Mouse (Mus musculus): ENCODE measurements around the gene Agr3. TPM values are rescaled to one million over a fixed set of nuclear protein-coding genes. Genes with fewer than 3 reads are reported as not detected.

The Agr3 gene
- polyA plus RNA-seq (2015; fragmentation: Nextera tagmentation; extraction: Ambion mirVana): not detected in 2 replicates

- peaks cover 4% of the 10 kb centered on the region; the same call in 1 of the 2 replicates for H3K4me1 ChIP-seq
- H3K4me3 ChIP-seq: no peak within 1 kb of the TSS
- no peak within 1 kb of the TSS for H3K9ac ChIP-seq
- H3K27me3 ChIP-seq: no peaks in the 10 kb centered on the region
- H3K9me3 ChIP-seq (replicated peaks): no peaks in the 10 kb centered on the region
- no peak for ATAC-seq
- WGBS: 83% methylated on average over 9 of the region's 9 CpGs
- H3K36me3 ChIP-seq (ENCODE audit: poor library complexity, severe bottlenecking): no peaks in the 10 kb centered on the region
- no peak within 1 kb of the TSS for H3K27ac ChIP-seq
- H3K4me2 ChIP-seq: no peak within 1 kb of the TSS
Measured at GRCm38 (mm10) chr12:35925402-35925801, at the start of gene Agr3. Gene Agr3, plus strand, starts transcription at chr12:35925620.

GRCm38 (mm10) chr12:35884892-35885558, 40.4 kb upstream of the Agr3 start:
- 61% methylated on average over 9 of the region's 9 CpGs for WGBS
- H3K4me2 ChIP-seq: no peak overlapping the region

GRCm38 (mm10) chr12:35889383-35889782, 36.0 kb upstream of the Agr3 start:
- Histone ChIP-seq H3K27ac (no peak overlapping the region), H3K9me3 (replicated peaks) (no peaks in the 10 kb centered on the region), H3K4me2 (no peak overlapping the region), H3K4me3 (no peak overlapping the region), H3K27me3 (no peaks in the 10 kb centered on the region), H3K36me3 (ENCODE audit: poor library complexity, severe bottlenecking) (no peaks in the 10 kb centered on the region), H3K4me1 (peaks cover 4% of the 10 kb centered on the region; the same call in 1 of the 2 replicates), H3K9ac (no peak overlapping the region)
- no peak for ATAC-seq
- 75% methylated on average over 2 of the region's 2 CpGs for WGBS

More at GRCm38 (mm10) chr12:35884892-35885558, 40.4 kb upstream of the Agr3 start:
- Histone ChIP-seq H3K4me3 (no peak overlapping the region), H3K4me1 (no peaks in the 10 kb centered on the region), H3K36me3 (ENCODE audit: poor library complexity, severe bottlenecking) (no peaks in the 10 kb centered on the region), H3K27me3 (no peaks in the 10 kb centered on the region), H3K27ac (no peak overlapping the region), H3K9me3 (replicated peaks) (no peaks in the 10 kb centered on the region), H3K9ac (no peak overlapping the region)
- no peak for ATAC-seq

DNA sequence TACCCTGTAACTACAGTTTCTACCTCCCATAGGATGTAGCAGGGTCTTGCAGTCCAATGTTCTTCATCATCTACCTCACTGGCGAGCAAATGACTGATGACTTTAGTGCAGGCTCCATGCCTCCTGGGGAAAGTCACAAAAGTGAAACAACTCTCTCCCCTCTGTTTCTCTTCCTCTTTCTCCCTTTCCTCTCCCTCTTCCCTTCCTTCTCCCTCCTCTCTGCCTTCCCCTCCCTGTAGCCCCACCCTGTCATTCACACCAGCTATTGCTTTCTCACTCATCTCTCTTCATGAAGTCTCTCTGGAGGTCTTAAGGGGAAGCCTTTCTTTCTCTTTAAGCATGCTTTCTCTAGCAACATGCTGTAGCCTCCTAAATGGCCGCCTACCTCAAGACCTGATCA, 34.7 kb upstream of the Agr3 start:
- Histone ChIP-seq H3K4me1 (peaks cover 9% of the 10 kb centered on the region; the same call in 1 of the 2 replicates), H3K9me3 (replicated peaks) (no peaks in the 10 kb centered on the region), H3K4me3 (no peak overlapping the region), H3K27me3 (no peaks in the 10 kb centered on the region), H3K9ac (no peak overlapping the region), H3K27ac (no peak overlapping the region), H3K36me3 (ENCODE audit: poor library complexity, severe bottlenecking) (no peaks in the 10 kb centered on the region), H3K4me2 (no peak overlapping the region)
- 68% methylated on average over 2 of the region's 2 CpGs for WGBS
- no peak for ATAC-seq

GRCm38 (mm10) chr12:35894304-35894900, 31.0 kb upstream of the Agr3 start:
- H3K36me3 ChIP-seq (ENCODE audit: poor library complexity, severe bottlenecking): no peaks in the 10 kb centered on the region
- H3K27ac ChIP-seq: no peak overlapping the region
- peaks cover 13% of the 10 kb centered on the region; the same call in 1 of the 2 replicates for H3K4me1 ChIP-seq
- no peaks in the 10 kb centered on the region for H3K9me3 ChIP-seq (replicated peaks)
- 7% methylated on average over 6 of the region's 6 CpGs for WGBS
- no peak for ATAC-seq
- no peak overlapping the region for H3K4me3 ChIP-seq
- no peaks in the 10 kb centered on the region for H3K27me3 ChIP-seq
- H3K4me2 ChIP-seq: no peak overlapping the region
- H3K9ac ChIP-seq: no peak overlapping the region

DNA sequence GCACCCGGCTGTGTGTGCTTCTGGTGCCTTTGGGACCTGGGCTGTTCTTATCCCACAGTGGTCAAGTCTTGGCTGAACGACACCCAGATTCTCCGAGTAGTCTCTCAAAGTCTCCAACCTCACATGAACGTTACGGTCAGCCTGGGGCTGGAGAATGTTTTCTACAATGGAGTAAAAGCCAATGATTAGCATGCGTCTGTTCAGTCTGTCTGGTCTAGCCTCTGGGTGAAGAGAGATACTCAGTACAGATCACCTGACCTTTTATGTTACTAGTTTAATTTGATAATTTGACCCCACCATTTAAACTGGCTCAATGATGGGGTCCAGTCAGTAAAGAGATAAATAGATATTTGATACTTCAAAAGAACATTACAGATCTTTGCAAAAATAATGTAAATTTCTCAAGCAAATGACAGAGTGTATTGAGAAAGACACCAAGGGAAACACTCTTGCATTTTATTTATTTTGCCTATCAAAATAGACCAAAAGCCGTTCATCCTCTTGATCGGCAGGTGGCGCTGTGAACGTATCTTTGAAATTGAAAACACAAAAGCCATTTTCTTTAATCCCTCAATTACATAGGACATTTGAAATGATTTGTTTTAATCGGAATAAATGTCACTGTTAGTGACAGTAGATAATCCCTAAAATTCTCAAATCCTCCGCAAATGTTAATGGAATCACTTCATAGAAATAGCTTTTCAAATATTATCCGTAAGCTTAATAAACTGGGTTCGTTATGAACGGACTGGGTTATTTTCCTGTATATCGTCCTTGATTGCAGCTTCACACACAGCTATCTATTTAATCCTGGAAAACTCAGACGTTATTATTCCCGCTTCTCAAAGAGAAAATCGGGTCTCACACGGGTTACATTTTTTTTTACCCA, 29.3 kb upstream of the Agr3 start:
- no peaks in the 10 kb centered on the region for H3K27me3 ChIP-seq
- H3K4me2 ChIP-seq: peak overlapping the region; percentile 60
- ATAC-seq: peak; percentile 64
- H3K9ac ChIP-seq: peak overlapping the region; percentile 65
- H3K27ac ChIP-seq: peak overlapping the region; percentile 44
- WGBS: 14% methylated on average over 20 of the region's 20 CpGs
- peak overlapping the region; percentile 39 for H3K4me3 ChIP-seq
- no peaks in the 10 kb centered on the region for H3K9me3 ChIP-seq (replicated peaks)
- H3K4me1 ChIP-seq: peaks cover 13% of the 10 kb centered on the region; the same call in 1 of the 2 replicates
- no peaks in the 10 kb centered on the region for H3K36me3 ChIP-seq (ENCODE audit: poor library complexity, severe bottlenecking)

DNA sequence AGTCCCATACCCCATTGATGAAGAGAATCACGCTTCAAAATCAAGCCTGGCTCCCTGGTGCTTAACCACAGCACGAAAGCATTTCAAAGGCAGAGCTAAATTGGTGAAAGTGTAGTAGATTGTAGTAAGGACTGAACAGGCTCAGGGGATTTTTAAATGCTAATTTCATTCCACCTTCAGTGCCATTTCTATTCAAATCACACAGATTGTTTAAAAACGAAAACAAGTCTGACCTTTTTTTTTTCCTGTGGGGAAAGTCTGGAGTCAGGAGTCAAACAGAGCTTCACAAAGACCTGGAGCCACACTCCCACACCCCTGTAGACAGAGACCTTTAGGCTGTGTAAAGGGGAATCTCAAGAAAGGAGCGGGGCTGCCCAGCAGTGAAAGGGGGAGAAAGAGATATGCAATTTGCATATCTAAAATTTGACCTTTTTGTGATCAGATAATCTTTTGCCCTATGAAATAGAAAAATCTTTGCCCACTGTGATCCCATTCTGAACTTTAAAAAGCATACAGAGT, 28.6 kb upstream of the Agr3 start:
- WGBS: 3% methylated on average over 4 of the region's 4 CpGs
- no peaks in the 10 kb centered on the region for H3K9me3 ChIP-seq (replicated peaks)
- H3K27me3 ChIP-seq: no peaks in the 10 kb centered on the region
- peak overlapping the region; percentile 60 for H3K4me2 ChIP-seq
- peak overlapping the region; percentile 44 for H3K27ac ChIP-seq
- H3K4me3 ChIP-seq: peak overlapping the region; percentile 39
- no peaks in the 10 kb centered on the region for H3K36me3 ChIP-seq (ENCODE audit: poor library complexity, severe bottlenecking)
- H3K4me1 ChIP-seq: peaks cover 13% of the 10 kb centered on the region; the same call in 1 of the 2 replicates
- H3K9ac ChIP-seq: peak overlapping the region; percentile 65
- ATAC-seq: peak; percentile 73

GRCm38 (mm10) chr12:35910632-35911031, 14.8 kb upstream of the Agr3 start:
- 94% methylated on average over 1 of the region's 1 CpGs for WGBS
- Histone ChIP-seq H3K4me3 (no peak overlapping the region), H3K27ac (no peak overlapping the region), H3K9me3 (replicated peaks) (no peaks in the 10 kb centered on the region), H3K36me3 (ENCODE audit: poor library complexity, severe bottlenecking) (no peaks in the 10 kb centered on the region), H3K9ac (no peak overlapping the region), H3K27me3 (no peaks in the 10 kb centered on the region), H3K4me1 (no peaks in the 10 kb centered on the region), H3K4me2 (no peak overlapping the region)
- no peak for ATAC-seq

- no peaks in the 10 kb centered on the region for H3K4me1 ChIP-seq
- no peak overlapping the region for H3K27ac ChIP-seq
- H3K4me2 ChIP-seq: no peak overlapping the region
- no peak for ATAC-seq
- H3K36me3 ChIP-seq (ENCODE audit: poor library complexity, severe bottlenecking): no peaks in the 10 kb centered on the region
- no peaks in the 10 kb centered on the region for H3K27me3 ChIP-seq
- no peak overlapping the region for H3K4me3 ChIP-seq
- H3K9me3 ChIP-seq (replicated peaks): no peaks in the 10 kb centered on the region
- H3K9ac ChIP-seq: no peak overlapping the region
Measured at GRCm38 (mm10) chr12:35915813-35916212, 9.6 kb upstream of the Agr3 start.

GRCm38 (mm10) chr12:35916467-35916866, 9.0 kb upstream of the Agr3 start:
- Histone ChIP-seq H3K4me3 (no peak overlapping the region), H3K4me1 (no peaks in the 10 kb centered on the region), H3K27ac (no peak overlapping the region), H3K27me3 (no peaks in the 10 kb centered on the region), H3K4me2 (no peak overlapping the region), H3K9me3 (replicated peaks) (no peaks in the 10 kb centered on the region), H3K36me3 (ENCODE audit: poor library complexity, severe bottlenecking) (no peaks in the 10 kb centered on the region), H3K9ac (no peak overlapping the region)
- no peak for ATAC-seq
- WGBS: 24% methylated on average over 1 of the region's 1 CpGs

DNA sequence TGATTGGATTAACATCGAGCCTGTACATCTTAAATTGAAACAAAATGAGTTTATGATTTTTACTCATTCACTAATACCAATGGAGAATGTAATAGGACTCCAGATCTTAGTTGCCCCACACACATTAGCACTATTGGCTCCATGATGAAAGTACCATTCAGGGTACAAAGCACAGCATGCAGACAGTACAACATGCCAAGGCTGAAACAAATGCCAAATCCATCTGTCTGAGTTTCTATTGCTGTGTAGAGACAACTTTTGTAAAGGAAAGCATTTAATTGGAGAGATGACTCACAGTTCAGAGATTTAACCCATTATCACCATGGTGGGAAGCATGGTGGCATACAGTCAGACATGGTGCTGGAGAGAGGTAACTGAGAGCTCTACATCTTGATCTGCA, 7.4 kb upstream of the Agr3 start:
- Histone ChIP-seq H3K4me1 (no peaks in the 10 kb centered on the region), H3K27ac (no peak overlapping the region), H3K4me3 (no peak overlapping the region), H3K27me3 (no peaks in the 10 kb centered on the region), H3K9ac (no peak overlapping the region), H3K4me2 (no peak overlapping the region), H3K36me3 (ENCODE audit: poor library complexity, severe bottlenecking) (no peaks in the 10 kb centered on the region), H3K9me3 (replicated peaks) (no peaks in the 10 kb centered on the region)
- ATAC-seq: peak; percentile 89
- WGBS: 70% methylated on average over 1 of the region's 1 CpGs

DNA sequence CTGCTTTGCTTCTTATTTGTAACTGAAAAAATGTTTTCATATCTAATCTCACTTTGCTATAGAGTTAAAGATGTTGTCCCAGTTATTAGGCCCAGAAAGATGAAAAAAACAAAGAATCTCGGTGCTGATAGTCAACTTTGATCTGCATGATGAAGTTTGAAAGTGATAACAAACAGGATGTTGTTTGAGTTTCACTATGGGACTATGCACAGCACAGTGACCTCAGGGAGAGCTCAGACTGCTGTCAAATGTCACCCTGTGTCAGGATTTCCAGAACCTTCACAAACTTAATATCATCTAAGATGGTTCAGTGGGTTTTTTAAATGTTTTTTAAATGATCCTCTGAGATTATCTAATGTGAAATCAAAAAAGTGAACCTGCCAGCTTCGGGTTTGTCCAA, 2.4 kb downstream of the Agr3 start:
- Histone ChIP-seq H3K27ac (no peak overlapping the region), H3K4me1 (peaks cover 4% of the 10 kb centered on the region; the same call in 1 of the 2 replicates), H3K4me2 (no peak overlapping the region), H3K9ac (no peak overlapping the region), H3K27me3 (no peaks in the 10 kb centered on the region), H3K36me3 (ENCODE audit: poor library complexity, severe bottlenecking) (no peaks in the 10 kb centered on the region), H3K9me3 (replicated peaks) (no peaks in the 10 kb centered on the region), H3K4me3 (no peak overlapping the region)
- 82% methylated on average over 2 of the region's 2 CpGs for WGBS
- ATAC-seq: no peak

Measured in forebrain, embryonic 13.5 days (tissue).